Mouse (Mus musculus): ENCODE results near the gene Crlf1.

- no peak for TF ChIP-seq POLR2A (IDR thresholded peaks at IDR 0.05; ENCODE audit: low read depth, low read length)
- TF ChIP-seq CTCF (IDR thresholded peaks at IDR 0.05; ENCODE audit: extremely low read depth, insufficient read depth, insufficient read length, insufficient replicate concordance), result no peak
These were observed 6.7 kb upstream of the Crlf1 start for GRCm38 (mm10) chr8:70486191-70486681.

All from spleen, adult 2 months (tissue).